Mouse (Mus musculus) heart, adult 8-10 months (tissue): ENCODE data around the gene Xrcc5. TPM values are rescaled to one million over a fixed set of nuclear protein-coding genes. Genes with fewer than 3 reads are reported as not detected.

Experiments
- DNase-seq: peaks from one replicate; pipeline ENCODE4 v3.0.0; 2022; ENCODE audit warnings: low spot score
- total RNA-seq, 4 experiments: library from RNA; stranded (reverse); gene quantifications; 2 replicates each; pipeline ENCODE4 v1.2.4; 2022

Xrcc5 gene
- total RNA-seq, 4 experiments from 2014 or later, result 17.7 to 19.4 (median 19.3) TPM

- DNase-seq, result no peak
These were observed 8.2 kb downstream of the Xrcc5 start for GRCm38 (mm10) chr1:72315447-72315846.

DNA sequence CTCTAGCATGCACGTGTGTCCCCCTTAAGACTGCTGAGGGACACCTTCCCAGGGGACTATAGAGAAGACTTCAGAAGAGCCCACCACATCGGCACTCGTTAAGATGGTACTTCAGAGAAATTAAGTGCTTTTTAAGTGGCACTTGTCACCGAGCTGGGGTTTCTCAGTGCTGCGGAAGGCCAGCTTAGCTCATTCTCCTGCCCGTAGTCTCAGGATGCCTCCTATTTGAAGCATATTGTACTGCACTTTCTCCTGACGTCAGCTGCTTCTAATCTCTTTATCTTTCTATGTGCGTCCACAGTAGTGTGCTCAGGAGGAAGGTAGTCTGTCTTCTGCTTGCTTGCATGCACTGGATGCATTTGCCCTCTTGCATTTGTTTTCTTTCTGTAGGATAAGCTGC lies 9.2 kb downstream of the Xrcc5 start:
- DNase-seq, result no peak

- no peak for DNase-seq
These were observed 9.7 kb downstream of the Xrcc5 start for GRCm38 (mm10) chr1:72316901-72317300.

GRCm38 (mm10) chr1:72320759-72321158 lies 13.5 kb downstream of the Xrcc5 start:
- DNase-seq, result no peak

- DNase-seq, result no peak
These were observed 16.0 kb downstream of the Xrcc5 start for GRCm38 (mm10) chr1:72323248-72323647.

GRCm38 (mm10) chr1:72326162-72326821 lies 19.1 kb downstream of the Xrcc5 start:
- DNase-seq, result peak; percentile 31

GRCm38 (mm10) chr1:72334807-72335206 lies 27.6 kb downstream of the Xrcc5 start:
- DNase-seq, result no peak

DNA sequence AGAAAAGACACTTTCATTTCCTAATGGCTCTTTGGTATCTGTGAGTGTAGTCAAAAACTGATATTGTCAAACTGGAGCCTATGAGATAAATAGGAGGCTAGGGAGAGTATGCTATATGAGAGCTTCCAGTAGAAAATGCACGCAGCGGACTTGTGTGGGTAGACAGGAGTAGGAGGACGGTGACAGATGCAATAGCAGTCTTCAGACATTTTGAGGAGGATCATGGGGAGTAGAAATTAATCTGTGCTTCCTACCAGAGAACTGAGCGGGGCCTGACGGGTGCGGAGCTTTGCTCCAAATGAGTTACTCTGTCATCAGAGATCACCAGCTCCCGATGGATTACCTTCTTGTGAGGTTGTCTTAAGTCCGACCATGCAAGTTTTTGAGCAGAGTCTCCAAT lies 29.6 kb downstream of the Xrcc5 start:
- no peak for DNase-seq

GRCm38 (mm10) chr1:72338341-72338740 lies 31.1 kb downstream of the Xrcc5 start:
- DNase-seq, result no peak

- no peak for DNase-seq
These were observed 40.7 kb downstream of the Xrcc5 start for GRCm38 (mm10) chr1:72347873-72348272.

DNA sequence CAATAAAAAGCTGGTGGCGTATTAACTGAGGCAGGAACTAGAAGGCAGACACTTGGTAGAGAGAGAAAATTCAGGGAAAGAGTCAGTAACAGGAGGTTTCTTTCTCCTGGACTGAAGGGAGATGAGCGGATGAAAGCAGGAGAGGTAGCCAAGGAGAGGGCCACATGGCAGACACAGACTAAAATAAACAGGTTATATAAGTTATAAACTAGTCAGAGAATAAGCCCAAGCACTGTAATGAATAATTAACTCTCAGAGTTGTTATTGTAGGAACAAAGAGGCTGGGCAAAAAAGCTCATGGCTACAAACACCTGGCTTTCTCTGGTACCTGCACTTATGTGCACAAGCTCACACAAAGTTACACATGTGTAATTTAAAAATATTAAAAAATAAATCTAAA lies 47.6 kb downstream of the Xrcc5 start:
- DNase-seq, result no peak

DNA sequence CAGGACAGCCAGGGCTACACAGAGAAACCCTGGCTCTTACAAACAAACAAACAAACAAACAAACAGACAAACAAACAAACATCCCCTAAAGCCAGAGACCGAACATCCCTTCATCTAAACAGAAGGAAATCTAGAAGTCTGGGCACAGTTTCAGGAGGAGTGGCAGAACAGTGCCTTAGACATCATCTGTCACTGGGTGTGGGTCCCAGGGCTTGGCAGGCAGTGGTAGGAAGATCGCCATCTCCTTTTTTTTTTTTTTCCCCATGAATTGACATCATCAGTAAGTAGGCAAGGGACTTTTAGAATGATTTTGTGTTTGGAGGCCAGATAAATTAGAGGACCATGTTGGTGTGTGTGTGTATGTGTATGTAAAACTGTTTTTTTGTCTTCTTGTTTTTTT lies 51.0 kb downstream of the Xrcc5 start:
- no peak for DNase-seq

- no peak for DNase-seq
These were observed 52.2 kb downstream of the Xrcc5 start for GRCm38 (mm10) chr1:72359462-72359861.

DNA sequence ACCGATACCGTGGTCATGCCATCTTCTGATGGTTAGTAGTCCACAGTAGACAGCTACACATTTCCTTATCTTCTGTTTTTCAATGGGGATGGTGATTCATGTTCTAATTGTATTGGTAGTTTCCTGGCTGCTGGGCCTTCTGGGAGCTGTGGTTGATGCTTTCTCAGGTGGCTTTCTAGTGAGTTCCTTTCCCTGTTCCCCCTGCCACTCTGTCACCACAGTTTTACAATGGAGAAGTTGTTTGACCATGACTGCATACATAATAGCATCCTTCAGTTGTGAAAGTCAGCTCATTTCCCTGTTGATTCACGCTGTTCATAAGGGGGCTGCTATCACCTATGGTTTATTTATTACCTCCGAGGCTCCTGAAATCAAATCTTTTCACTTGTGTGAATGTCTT lies 53.6 kb downstream of the Xrcc5 start:
- no peak for DNase-seq

DNA sequence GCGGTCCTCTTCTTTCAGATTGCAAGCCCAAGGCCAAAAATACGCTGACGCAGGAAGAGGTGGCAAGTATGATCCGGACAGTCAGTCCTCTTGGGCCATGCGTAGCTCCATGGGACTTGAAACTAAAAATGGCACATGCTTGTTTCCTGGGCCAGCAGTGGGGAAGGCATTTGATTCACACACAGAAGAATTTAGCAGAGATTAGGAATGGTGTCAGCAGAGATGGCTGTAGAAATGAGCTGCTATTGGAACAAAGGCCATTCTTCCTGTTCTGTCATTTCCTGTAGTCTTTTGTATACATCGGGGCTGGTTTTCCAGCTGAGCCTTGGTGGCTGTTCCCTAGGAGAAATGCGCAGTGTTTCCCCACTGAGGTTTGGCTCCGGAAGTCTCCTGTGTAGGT lies 57.4 kb downstream of the Xrcc5 start:
- no peak for DNase-seq

DNA sequence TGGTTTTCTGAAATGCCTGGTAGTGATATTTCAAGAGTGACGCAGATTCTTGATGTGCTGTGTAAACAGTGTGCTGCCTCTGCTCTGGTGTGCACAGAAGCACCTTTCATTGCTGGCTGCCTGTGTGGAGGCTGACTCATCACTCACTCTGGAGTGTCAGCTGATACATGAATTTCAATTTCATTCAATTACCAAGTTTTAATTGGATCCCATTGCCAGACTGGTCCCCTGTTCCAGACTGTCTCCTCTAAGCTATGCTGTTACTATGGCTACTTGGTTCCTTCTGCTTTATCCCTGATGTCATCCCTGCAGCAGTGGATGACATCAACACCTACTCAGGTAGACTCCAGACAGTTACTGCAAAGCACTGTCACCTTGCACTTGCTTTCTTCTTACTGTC lies 65.3 kb downstream of the Xrcc5 start:
- no peak for DNase-seq

- no peak for DNase-seq
These were observed 65.7 kb downstream of the Xrcc5 start for GRCm38 (mm10) chr1:72372913-72373312.

GRCm38 (mm10) chr1:72373648-72374047 lies 66.4 kb downstream of the Xrcc5 start:
- DNase-seq, result no peak

- DNase-seq, result no peak
These were observed 66.8 kb downstream of the Xrcc5 start for GRCm38 (mm10) chr1:72374049-72374448.

DNA sequence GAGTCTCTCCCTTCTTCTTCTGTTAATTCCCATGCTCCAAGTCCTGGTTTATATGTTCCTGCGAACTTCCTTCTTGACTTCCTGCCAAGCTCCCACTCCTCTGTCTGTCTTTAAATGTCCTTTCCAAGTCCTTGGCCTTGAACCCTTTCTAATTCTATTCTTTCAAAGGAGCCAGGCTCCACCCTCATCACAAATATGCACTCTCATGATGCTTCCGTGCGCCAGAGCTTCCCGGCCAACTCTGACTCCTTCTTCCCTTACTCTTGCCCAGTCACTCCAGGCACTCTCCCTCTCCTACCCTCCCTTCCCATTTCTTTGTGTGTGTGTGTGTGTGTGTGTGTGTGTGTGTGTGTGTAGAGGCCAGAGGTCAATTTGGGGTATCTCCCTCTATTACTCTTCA lies 70.9 kb downstream of the Xrcc5 start:
- DNase-seq, result no peak

GRCm38 (mm10) chr1:72379752-72380353 lies 72.6 kb downstream of the Xrcc5 start:
- no peak for DNase-seq

GRCm38 (mm10) chr1:72380544-72380943 lies 73.3 kb downstream of the Xrcc5 start:
- DNase-seq, result no peak

DNA sequence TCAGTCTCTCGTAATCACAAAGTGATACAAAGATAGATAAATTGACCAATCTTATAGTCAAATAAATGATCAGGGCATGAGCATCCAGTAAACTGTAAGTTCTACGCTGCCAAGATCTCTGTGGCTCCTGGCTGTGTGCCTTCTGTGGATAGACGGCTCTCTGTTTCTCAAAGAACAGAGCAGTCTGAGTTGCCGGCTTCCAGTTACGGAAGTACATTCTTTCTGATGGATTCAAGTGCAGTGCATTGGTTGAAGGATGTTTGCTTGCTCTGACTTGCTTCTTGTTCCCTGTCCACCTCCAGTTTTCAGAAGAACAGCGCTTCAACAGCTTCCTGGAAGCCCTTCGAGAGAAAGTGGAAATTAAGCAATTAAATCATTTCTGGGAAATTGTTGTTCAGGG lies 75.8 kb downstream of the Xrcc5 start:
- no peak for DNase-seq

- no peak for DNase-seq
These were observed 76.4 kb downstream of the Xrcc5 start for GRCm38 (mm10) chr1:72383651-72384050.
